Mouse (Mus musculus) G1E (cell line): ENCODE measurements around the gene Xrra1.

Experiments used
- CTCF ChIP-seq: IDR thresholded peaks from 2 replicates; pipeline ENCODE4 v1.5.1; 2012; ENCODE audit warnings: low read depth, low read length, inconsistent platforms, mixed read lengths
- GATA1 ChIP-seq: IDR thresholded peaks from 2 replicates; pipeline ENCODE4 v1.6.1; 2012; ENCODE audit warnings: borderline replicate concordance, low read length, inconsistent platforms, mixed read lengths
- POLR2AphosphoS5 ChIP-seq: IDR thresholded peaks from 2 replicates; pipeline ENCODE4 v1.6.1; 2012; ENCODE audit warnings: low read depth, low read length, inconsistent platforms; ENCODE audit not compliant: insufficient replicate concordance
- TAL1 ChIP-seq: conservative IDR thresholded peaks from 2 replicates; pipeline ENCODE4 v1.6.1; 2012; ENCODE audit warnings: low read depth, low read length, inconsistent platforms, mixed read lengths

- no peak for TF ChIP-seq CTCF
- no peak for TF ChIP-seq GATA1
- TF ChIP-seq TAL1 = no peak
- no peak for TF ChIP-seq POLR2AphosphoS5
Measured at GRCm38 (mm10) chr7:99851618-99852017, 7.3 kb upstream of the Xrra1 start.
